Mouse (Mus musculus): ENCODE measurements around the gene Med16. TPM values are rescaled to one million over a fixed set of nuclear protein-coding genes. Genes with fewer than 3 reads are reported as not detected.
A peak's percentile ranks its signal among the peaks of the same experiment; 100 is the strongest.

Gene Med16
- total RNA-seq, 2 experiments from 2014 or later, result 48.6 to 63.7 TPM

- no peak for DNase-seq (ENCODE audit: low spot score in 2 of 2)
Observed at GRCm38 (mm10) chr10:79933861-79934260, 25.1 kb upstream of the Med16 start.

DNA sequence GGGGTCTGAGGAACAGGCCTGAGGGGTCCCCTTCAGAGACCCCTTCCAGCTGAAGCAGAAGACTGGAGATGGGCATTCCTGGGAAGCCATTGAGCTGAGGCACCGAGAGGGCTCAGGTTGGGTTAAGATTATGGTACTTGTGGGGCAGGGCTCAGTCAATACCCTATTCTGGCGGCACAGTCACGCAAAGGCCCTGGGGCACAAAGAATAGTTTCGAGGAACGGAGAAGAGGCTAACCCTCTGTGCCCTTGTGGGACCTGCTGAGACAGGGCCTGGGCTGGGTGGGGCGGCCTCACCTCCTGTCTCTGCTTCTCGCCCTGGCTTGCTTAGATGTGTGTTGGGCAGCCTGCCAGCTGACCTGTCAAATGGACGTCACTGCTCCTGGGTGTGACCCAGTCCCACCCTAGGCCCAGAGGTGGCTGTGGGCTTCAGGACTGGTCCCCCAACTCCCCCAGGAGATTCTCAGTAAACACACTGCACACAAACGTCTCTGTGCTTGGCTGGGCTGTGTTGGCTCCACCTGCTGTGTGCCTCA, 24.5 kb upstream of the Med16 start:
- DNase-seq (ENCODE audit: low spot score in 2 of 2), result no peak

- DNase-seq (ENCODE audit: low spot score in 2 of 2), result no peak
Observed at GRCm38 (mm10) chr10:79932736-79933135, 24.0 kb upstream of the Med16 start.

DNA sequence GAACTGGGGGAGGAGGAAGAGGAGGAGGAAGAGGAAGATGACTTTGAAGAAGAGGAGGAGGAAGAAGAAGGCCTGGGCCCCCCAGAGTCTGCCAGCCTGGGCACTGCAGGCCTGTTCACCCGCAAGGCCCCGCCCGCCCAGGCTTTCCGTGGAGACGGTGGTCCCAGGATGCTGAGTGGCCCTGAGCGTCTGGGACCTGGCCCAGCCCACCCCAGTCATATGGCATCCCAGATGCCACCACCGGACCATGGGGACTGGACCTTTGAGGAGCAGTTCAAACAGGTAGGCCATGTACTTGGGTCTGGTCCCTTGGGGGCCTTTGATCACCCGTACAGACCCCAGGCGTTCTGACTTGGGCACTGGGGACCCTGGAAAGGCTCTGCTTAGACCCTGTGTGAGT, 23.1 kb upstream of the Med16 start:
- DNase-seq (ENCODE audit: low spot score in 2 of 2), result no peak

- DNase-seq (ENCODE audit: low spot score in 2 of 2), result no peak
Observed at GRCm38 (mm10) chr10:79930826-79931186, 22.1 kb upstream of the Med16 start.

DNA sequence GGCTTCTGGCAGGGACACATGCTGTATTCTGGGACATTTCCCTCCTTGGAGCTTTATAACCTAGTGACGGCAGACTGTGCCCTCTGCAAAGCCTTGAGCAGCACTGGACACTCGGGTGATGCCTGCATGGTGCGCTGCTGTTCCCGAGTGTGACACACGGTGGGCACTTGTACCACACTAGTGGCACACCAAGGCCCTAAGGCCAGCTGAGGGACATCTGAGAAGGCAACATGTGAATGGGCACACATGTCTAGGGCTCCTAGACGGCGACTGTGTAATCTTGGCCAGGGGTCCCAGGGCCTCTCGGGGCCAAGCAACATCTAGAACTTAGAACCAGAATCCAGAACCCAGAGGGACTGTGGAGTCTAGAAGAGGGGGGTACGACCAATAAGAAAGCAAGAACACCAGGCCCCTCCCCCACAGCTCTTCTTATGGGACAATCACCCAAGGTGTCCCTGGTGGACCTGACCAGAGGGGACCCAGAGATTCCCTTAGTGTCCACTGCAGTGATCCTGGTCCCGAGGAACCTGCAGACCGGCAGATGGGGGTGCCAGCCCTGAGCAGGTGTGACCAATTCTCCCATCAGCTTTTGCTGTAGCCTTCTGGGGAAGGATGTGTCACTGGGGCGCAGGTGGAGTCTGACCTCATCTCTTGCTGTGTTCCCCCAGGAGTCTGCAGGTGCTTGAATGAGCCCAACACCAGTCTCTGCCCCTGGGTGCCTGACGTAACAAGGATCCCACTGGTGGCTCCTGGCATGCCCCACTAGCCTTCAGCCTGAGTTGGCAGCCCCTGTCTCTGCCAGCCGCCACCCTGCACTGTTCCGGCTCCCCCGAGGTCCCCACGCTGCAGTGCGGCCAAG, 21.5 kb upstream of the Med16 start:
- no peak for DNase-seq (ENCODE audit: low spot score in 2 of 2)

- no peak for DNase-seq (ENCODE audit: low spot score in 2 of 2)
Observed at GRCm38 (mm10) chr10:79928907-79929701, 20.4 kb upstream of the Med16 start.

GRCm38 (mm10) chr10:79928030-79928694, 19.4 kb upstream of the Med16 start:
- no peak for DNase-seq (ENCODE audit: low spot score in 2 of 2)

DNA sequence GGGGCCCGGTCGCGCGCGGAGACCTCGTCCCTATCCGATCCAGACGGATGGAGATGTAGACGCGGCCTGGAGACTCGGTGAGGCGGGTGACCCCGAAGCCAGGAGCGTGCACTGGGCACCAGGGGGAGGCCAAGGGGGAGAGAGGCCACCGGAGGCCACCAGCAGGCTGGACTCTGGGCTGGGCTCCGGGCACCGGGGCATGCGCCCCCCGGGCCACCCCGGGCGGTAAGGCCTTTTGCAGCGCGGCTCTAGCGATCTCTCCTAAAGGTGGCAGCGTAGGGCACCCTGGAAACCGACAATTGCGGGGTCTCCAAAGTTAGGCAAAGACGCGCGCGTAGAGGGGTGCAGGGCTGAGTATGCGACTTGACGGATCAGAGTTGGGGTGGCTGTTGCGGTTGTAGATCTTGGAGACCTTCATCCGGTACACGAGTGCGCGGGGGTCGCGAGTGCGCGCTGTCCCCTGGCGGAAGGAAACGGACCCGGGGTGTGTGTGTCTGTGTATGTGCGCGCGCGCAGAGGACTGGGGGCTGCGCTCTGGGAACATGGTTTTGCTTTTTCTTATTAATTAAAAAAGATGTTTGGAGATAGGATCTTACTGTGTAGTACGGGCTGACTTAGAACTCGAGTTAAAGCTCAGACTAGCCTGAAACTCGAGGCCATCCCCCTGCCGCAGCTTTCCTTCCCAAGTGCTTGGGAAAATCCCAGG, 18.8 kb upstream of the Med16 start:
- DNase-seq (ENCODE audit: low spot score in 2 of 2), result peak in 1 of 2 experiments; percentile 45

GRCm38 (mm10) chr10:79926491-79927323, 18.0 kb upstream of the Med16 start, which contains the start of gene Arid3a:
Gene Arid3a, plus strand, starts transcription at chr10:79927043.
- DNase-seq (ENCODE audit: low spot score in 2 of 2), result peak; percentile 84 to 90

- DNase-seq (ENCODE audit: low spot score in 2 of 2), result no peak
Observed at GRCm38 (mm10) chr10:79925785-79926490, 17.2 kb upstream of the Med16 start.

DNA sequence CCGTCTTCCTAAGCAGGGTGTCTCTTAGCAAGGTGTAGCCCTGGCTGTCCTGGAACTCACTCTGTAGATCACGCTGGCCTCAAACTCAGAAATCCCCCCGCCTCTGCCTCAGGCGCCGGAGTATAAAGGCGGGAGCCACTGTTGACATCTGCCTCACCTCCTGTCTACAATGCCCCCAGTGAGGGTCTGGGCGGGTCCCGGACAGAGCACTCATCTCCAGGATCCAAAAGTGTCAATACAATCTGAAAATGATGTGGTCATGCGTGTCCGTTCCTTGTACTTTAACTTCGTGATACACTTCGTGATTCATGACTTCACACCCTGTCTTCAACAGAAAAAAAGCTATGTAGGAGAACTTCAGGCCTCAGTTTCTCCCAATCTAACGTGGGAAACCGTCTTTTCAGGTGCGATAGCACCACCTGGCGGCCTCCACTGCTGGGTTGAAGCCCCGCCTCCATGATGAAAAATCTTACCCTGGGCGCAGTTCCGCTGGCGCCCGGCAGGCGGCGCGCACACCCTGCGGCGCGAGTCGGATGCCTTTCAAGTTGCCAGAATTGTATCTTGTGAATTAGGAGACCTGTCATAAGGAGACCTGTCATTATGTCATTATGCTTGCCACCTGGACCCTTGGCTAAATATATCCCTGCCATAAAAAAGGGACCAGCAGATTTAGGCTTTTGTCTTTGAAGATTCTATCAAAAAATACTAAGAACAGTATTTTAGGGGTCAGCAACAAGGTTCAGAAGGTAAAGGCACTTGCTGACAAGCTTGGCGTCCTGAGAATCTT, 16.5 kb upstream of the Med16 start:
- DNase-seq (ENCODE audit: low spot score in 2 of 2), result peak; percentile 94 to 97

DNA sequence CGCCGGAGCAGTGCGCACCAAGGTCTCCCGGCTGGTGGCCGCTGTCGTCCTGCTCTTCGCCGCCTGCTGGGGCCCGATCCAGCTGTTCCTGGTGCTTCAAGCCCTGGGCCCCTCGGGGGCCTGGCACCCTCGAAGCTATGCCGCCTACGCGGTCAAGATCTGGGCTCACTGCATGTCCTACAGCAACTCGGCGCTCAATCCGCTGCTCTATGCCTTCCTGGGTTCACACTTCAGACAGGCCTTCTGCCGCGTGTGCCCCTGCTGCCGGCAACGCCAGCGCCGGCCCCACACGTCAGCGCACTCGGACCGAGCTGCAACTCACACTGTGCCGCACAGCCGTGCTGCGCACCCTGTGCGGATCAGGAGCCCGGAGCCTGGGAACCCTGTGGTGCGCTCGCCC, 12.8 kb upstream of the Med16 start:
- no peak for DNase-seq (ENCODE audit: low spot score in 2 of 2)

GRCm38 (mm10) chr10:79920958-79921535, 12.3 kb upstream of the Med16 start, which contains the start of gene R3hdm4:
Gene R3hdm4, minus strand, starts transcription at chr10:79921208.
- DNase-seq (ENCODE audit: low spot score in 2 of 2), result no peak

GRCm38 (mm10) chr10:79920056-79920890, 11.6 kb upstream of the Med16 start:
- no peak for DNase-seq (ENCODE audit: low spot score in 2 of 2)

GRCm38 (mm10) chr10:79919251-79919849, 10.6 kb upstream of the Med16 start:
- no peak for DNase-seq (ENCODE audit: low spot score in 2 of 2)
